Mouse (Mus musculus) thymus, postnatal 14 days (tissue): Measurements from ENCODE around the gene Aspg.
A peak's percentile ranks its signal among the peaks of the same experiment; 100 is the strongest.

Experiments
- DNase-seq: peaks from one replicate; pipeline ENCODE4 v3.0.0; 2021

Aspg gene

DNA sequence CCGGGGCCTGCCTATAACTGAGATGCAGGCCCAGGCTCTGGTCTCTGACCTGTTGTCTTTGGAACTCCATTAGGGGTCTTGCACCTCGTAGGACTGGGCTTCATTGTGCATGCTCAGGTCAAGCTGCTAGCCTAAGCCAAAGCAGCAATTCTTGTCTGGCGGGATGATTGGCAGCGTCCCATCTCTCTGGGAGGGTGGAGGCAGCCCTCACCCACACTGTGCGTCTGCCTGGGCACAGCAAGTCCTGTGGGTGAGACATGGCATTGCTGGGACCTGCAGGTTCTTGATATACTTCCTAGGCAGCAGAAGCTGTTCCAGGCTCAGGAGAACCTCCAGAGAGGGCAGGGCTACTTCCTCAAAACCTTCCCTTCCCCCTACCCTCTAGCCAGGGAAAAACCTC lies 10.5 kb downstream of the Aspg start:
- no peak for DNase-seq

DNA sequence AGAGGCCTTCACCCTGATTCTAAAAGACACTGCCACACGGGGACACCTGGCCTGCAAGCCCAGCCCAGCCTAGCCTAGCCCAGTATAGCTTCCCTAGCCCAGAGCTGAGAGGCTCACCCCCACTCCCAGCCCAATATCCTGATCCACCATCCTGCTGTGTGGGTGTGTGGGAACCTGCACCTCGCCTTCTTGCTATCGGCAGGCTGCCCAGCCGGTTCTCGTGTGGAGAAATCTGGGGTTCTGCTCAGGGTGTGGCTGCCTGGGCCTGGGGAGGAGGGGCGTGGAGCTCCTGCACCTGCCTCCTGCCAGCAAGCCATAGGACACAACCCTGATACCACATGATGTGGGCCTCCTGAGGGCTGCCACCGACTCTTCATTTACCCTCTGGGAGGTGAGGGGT lies 11.2 kb downstream of the Aspg start:
- no peak for DNase-seq

DNA sequence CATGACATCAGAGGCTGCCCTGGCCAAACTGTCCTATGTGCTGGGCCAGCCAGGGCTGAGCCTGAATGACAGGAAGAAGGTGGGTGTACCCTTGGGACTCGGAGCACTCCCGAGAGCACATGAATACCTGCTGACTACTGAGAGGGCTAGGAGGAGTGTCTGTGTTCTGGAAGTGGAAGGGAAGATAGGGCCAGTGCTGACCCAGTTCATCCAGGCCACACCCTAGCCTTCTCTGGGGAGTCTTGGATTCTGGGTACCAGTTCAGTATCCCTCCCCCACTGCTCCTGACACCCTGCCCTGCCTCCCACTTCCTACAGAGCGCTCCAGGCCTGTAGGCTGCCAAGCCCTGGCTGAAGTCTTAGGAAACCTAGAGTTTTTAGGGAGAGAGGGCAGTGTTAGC lies 14.7 kb downstream of the Aspg start:
- no peak for DNase-seq

DNA sequence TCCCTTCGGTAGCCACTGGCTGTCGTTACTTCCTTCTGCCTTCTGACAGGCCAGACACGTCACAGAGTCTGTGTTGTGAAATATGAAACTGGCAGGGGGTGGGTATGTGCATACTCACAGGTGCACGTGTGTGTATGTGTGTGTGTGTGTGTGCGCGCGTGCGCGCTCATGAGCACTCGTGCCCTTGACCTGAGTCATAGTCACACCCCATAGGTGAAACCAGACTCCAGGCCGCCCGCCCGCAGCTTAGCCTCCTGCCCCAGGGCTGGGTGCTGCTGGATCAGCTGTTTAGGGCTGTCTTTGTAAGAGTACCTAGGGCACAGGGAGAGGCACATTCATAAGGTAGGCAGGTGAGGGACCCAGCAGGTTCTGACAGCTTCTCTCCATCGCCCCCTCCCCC lies 19.4 kb downstream of the Aspg start:
- no peak for DNase-seq

DNA sequence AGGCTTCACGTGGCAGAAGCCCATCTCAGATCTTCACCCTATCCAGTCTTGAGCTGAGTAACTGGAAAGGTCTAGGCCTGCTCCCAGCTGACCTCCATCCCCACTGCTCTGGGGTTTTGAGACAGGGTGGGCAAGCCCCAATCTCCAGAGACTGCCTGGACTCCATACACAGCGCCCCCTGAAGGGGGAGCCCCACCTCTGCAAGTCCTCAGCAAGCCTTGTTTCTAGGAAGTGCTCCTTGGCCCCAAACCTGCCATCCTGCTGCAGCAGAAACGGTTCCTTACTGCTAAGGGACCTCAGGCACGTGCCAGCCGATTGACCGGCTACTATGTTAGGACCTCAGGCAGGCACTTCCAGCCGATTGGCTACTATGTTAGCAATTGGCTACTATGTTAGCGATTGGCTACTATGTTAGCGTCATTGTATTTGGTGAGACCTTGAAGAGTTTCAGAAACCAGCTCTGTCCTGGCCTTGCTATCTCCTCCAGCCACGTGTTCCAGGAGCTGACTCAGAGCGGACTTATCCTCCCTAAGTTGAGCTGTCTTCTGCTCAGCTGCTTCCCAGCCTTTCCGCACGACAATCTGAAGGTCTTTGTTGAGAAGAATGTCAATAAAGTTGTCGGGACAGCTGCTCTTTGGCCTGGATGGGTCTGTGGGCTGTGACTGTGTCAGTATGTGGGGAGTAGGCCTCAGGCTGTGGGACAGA lies 20.6 kb downstream of the Aspg start:
- DNase-seq: no peak

DNA sequence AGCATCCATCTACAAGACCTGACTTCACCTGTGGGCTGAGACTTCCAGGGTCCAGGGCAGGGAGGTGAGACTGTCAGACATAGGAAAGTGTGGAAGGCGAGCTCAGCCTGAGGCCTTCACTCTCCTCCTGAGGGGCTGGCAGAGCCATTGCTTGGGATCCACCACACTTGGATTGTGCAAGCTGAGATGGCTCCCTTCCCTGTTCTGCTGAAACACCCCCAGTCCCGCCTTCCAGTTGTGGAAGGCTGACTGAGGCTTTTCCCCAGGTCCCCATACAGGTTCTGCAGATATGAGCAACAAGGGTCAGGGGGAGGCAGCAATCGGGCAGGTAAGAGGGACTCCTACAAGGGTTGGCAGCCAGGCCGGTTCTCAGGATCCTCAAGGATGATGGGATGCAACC lies 22.0 kb downstream of the Aspg start:
- DNase-seq: no peak

DNA sequence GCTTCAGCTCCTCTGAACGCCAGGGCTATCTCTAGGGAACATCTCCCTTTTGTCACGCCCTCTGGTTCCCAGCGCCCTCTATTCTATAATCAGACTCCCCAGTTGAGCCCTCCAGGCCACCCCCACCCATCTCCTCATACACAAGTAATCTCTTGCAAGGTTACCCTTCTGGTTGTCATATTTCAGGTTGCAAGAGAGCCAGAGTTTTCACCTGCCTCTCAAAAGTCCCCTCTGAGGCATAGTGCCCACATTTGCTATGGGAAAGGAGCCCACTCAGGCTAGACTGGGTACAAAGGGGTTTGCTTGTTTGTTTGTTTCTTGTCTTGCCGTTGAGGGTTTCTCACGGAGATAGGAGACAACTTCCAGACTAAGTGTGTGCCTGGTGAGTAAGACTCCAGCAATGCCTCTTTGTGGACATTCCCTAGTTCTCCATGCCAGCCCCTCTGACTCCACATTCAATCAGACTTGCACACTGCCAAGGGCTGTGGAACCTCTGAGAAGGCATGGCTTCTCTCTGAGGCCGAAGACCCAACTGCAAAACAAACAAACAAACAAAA lies 22.9 kb downstream of the Aspg start:
- no peak for DNase-seq

DNA sequence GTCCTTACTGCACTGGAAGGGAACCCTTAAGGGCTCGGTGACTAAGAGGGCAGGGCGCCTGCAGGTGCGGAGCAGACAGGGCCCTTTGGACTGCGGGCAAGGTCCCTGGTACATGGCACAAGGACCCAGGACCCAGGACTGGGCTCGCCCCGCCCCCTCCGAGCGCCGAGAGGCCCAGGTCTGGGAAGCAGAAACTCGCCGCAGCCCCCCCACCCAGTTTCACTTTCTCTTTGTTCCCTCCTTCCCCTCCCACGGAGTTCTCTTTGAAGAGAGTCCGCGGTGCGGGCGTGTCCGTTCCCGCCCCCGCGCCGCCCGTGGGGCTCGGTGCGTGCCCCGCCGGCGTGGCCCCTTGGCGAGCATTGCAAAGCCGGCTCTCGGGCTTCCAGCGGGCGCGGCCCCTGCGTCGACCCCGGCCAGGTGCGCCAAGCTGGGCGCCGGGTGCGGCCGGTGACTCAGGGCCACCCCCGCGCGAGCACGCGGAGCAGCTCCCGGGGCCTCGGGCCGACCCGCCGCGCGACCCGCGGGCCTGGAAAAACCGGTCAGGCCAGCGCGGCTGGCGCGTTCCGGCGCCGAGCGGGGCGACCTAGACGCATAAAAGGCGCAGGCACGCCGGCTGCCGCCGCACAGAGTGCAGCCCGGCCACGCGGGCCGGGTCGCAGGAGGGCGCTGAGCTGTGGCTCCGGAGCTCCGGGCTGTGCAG lies 23.8 kb downstream of the Aspg start:
- DNase-seq: peak; percentile 56

DNA sequence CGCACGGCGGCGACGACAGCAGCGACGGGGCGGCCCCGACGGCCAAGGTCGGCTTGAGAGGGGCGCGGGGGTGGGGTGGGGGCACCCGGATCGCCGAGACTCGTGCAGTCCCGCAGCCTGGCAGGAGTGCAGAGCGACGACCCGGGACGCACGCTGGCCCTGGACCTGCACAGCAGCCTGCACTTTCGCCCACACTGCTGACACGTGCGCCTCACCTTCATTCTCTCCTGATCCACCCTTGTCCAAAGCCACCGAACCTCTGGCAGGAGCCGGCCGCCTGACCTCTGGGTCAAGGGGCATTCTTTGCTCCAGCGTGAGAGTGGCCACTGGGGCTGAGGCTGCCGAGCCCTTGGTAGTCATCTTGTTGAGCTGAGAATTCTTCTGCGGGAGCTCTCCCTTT lies 24.5 kb downstream of the Aspg start:
- DNase-seq: no peak

DNA sequence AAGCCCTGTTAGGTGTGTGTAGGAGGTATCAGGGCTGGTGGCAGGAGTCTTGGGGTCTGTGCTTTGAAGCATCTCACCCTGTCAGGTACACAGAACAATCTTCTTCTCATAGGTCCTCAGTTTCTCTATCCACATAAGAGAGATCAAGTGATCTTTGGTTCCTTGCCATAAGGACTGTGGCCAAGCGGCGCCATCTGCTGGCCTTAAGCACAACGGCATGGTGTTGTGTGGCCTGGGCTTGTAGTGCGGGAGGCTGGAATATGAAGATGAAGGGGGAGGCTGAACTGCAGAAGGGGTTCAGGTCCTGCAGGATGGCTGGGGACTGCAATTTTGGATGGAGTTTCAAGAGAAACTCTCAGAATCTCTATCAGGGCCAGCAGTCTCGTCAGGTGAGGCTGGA lies 33.8 kb downstream of the Aspg start:
- peak; percentile 23 for DNase-seq

DNA sequence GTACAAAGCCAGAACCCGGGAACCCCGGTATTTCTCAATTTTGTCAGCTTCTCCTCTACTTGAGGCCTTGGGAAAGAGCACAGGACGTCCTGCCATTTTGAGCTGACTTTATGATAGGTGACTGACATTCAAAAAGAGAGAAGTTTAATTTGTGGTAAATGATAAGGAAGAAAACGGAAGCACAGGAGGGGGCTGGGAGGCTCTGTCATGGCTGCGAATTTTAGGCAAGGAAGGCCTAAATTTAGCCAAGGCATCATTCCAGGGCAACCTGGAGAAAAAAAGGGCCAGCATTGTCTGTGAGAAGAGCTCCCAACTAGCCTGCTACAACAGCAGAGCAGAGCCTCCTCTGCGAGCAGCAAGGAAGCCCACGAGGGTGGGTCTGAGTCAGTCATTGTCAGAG lies 34.3 kb downstream of the Aspg start:
- no peak for DNase-seq

DNA sequence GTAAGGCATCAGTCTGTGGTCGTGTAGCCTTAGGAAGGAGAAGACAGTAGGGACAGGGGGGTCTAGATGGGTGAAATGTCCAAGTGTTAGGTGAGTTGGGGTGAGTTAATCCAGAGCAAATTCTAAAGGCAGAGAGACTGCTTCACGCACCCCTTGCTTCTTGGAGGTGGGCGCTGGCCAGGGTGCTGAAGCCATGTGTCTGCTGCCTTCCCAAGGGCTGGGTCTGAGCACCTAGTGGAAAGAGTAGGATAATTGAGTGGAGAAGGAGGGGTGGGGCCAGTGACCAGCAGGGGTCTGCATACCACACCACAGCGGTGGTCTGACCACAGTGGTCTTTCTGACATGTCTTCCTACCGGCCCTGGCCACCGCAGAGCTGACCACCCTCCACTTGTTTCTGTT lies 34.8 kb downstream of the Aspg start:
- DNase-seq: peak; percentile 35

DNA sequence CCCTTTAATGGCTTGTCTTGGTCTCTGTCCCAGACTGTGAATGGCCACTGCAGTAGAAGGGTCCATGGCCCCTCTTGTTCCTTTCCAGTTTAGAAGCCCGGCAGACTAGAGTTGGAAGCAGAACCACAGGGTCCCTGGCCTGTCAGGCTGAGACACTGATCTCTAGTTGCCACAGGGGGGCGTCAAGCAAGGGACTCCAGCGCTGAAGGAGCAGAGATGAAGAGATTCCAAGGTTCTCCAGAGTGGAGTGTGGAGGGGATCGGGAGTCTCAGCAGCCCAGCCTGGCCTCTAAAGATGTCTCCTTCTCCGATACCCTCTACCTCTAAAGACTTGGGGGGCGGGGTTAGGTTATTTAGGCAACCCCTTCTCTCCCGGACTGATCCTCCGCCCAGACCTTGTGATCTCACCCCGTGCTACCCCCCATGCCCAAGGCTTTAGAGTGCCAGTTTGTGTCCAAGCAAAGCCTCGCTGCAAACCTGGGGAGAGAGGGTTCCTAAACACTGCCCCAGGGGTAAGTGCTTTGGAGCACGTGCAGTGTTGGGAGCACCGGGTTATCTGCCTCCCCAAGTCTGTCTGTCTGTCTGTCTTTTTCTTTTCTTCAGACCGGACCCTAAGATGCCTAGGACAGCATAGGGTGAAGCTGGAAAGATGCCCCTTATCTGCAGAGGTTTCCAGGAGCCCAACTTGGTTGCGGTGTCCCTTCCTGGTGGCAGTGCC lies 36.8 kb downstream of the Aspg start:
- no peak for DNase-seq

DNA sequence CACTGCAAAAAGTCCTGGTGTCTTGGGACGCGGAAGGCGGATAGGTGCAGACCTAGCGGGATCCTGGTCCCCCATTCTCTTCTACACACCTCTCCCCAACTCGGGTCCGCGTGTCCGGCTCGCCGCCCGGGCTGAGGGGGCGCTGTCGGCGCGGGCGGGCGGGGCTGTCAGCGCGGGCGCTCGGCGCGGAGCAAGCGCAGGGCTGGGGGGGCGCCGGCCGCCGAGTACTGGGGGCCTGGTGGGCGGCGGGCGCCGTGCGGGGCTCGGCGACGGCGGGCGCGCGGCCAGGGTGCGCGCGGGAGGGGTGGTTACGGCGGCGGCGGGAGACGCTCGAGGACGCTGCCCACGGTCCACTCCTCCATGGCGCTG lies 37.3 kb downstream of the Aspg start:
- no peak for DNase-seq

DNA sequence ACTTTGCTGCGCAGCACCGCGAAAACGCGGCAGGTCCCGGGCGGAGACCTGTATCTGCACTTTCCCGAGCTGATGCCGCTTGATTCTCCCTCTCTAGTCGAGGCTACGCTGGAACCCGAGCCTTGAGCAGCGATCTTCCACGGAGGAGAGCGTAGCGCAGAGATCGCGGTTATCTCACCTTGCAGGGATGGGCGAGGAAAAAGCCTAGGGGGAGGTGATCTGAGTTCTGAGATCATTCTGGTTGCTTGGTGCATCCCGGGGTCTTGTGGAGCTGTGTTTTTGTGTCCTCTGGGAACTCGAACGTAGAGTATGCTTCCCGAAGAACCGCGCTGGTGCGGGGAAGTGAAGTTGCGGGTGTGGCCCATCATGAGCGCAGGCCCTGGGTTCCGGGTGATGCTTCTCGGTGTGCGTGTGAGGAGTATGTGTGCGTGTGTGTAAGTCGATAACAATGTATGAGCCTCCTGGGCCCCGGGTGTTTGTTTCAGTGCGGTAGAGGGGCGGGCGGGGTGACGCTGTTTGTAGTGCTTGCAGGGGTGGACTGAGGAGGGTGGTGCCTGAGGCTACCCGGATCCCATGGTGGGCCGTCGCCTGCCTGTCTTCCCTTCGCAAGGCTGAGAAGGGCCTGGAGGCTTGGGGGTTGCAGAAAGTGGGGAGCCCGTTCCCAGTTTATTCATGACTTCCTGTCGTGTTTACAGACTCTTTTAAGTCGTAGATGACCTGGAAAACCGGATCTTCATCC lies 38.1 kb downstream of the Aspg start:
- no peak for DNase-seq

DNA sequence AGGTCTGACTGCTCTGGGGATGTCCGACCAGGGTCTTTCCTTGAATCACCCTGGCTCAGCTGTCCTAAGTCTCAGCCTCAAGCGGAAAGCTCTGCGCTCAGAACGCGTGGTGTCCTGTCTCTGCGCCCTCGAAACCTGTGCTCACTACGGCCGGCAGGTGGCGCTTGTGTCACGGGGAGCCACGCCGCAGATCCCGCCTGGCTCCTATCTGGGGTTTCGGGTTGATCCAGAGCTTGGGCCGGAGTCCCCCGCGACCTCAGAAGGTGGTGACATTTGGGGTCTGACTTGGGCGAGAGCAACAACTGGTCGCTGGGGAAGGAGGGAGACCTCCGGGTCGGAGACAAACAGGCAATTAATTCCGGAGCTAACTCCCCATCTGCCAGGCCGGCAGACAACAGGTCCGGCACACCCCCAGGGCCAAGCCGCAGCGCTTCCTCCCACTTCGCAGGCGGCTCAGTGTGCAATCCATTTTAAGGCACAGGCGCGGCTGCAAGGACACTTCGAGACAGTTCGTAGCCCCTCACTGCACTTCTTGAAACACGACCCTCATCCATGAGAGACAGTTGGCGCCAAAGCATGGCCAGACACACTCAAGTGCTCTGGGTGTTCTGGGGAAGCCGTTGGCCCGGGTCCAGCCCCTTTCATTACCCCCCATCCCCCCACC lies 38.9 kb downstream of the Aspg start:
- peak; percentile 74 for DNase-seq

DNA sequence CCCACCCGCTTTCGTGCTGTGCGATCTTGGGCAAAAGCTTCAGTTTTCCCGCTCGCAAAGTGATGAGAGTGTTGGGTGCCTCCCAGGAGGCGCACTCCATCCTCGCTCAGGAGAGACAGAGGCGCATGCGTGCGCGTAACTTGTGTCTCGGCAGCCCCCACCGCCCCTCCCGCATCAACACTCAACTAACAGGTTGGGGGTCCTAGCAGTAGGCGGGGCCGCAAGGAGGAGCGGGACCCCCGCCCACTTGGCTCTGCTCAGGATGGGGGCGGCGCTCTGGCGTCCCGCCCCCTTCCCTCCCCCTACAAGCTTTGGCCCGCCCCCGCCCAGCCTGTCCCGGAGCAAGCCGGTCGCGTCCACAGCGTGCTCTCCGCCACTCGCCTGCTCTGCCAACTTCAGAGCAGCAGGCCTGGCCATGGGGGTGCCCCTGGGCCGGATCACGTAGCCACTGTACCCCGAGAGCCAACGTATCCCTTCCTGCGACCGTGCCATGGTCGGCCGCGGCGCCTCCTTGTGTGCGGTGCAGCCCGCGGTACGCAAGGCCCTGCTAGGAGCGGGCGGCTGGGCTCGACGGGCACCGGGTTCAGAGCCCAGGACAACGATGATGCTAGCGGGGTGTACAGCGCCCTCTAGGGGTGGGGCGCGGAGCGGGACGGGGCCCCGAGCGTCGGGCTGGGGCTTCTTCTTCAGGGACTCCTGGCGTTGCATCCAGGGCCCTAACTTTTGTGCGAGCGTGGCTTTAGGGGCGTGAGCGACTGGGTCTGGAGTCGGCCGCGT lies 39.6 kb downstream of the Aspg start, which contains the start of gene Kif26a:
Kif26a (plus strand) TSS at position 334 of the 777 bp plus-strand sequence.
- DNase-seq: peak; percentile 42

DNA sequence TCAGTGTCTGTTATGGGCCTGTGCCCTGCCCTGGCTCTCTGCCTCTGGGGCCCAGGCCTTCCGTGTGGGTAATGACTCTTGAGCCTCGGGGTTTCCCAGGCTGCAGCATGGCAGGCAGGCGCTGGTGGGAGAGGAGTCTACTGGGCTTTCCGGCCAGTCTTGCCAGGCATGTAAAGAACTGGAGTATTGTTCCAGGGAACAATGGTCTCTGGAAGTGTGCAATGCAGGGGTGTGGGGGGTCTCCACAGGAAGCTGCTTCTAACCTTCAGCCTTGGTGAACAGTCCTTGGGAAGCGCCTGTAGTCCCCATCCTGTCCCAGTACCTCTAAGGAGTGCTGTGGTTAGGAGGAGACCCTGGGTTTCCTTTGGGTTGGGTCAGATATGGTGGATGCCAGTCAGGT lies 40.9 kb downstream of the Aspg start:
- DNase-seq: no peak

DNA sequence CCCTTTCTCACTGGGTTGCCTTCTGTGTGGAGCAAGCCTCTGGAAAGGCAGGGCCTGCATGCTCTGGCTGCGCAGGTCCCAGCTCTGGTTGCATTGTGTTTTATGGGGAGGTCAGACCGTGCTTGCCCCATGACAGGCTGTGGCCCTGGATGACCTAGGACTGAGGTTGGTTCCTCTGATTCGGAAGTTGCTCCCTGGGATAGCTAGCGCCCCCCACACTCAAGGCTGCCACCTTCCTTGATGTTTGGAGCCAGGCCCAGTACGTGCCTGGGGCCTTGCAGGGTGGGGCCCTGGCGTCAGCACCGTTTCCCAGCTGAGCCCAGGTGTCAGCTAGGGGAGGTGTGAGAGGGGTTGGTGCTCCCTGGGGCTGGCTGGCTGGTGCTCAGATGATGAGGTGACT lies 43.5 kb downstream of the Aspg start:
- no peak for DNase-seq

DNA sequence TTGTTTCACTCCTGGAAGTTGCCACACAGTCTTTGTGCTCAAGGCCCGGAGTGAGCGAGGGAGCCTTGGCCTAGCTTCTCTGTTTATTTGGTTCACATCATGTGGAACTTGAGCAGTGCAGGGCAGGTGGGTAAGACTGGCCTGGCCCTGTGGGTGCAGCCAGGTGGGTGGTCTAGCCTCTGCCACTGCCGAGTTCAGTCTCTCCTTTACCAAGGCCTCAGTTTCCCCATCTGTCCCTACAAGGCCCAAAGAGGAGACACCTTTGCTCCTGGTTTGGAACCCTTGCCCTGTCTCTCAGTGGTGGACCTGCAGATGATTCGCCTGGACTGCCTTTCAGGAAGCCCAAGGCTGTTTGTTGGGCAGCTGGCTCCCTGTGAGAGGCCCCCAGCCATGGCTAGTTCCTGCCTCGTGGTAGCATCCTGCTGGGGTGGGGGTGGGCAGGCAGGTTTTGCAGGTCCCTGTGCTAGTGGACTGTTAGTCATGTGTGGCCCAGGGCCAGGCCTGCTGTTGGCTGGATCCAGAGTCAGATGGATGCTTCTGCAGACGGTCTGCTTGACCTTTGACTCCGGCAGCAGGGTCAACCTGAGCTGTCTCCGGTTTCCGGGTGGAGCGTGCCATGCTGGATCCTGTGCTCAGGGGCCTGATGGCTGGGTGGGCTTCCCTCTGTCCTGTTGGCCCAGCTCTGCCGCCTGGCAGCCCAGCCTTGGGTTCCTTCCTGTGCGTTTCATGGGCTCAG lies 44.9 kb downstream of the Aspg start:
- DNase-seq: no peak

DNA sequence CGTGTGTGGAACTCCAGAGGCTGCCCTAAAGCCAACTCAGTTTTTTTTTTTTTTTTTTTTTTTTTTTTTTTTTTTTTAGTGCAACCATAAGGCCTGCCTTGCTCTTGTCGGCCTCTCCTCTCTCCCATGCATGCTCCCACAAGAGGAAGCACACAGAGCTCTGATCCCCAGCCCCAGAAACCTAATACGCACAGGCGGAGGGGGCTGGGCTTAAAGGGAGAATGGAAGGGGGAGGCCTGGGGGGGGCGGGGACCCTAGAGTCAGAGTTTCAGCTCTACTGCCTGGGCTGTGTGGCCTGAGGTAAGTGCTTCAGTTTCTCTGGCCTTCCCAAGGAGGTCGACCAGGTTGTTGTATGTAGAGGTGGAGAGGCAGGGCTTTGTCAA lies 45.5 kb downstream of the Aspg start:
- DNase-seq: no peak
